Mouse (Mus musculus) heart, adult 2 months (tissue): Measurements from ENCODE around the gene Ovca2.

Experiments
- CTCF ChIP-seq: fragments of 200-600 bp; IDR thresholded peaks from 2 replicates; pipeline ENCODE4 v1.8.1; 2022; ENCODE audit warnings: antibody characterized with exemption, mild to moderate bottlenecking, moderate library complexity
- EP300 ChIP-seq: fragments of 200-500 bp; IDR thresholded peaks from 2 replicates; pipeline ENCODE4 v1.6.1; 2011; ENCODE audit warnings: low read depth, low read length, control low read depth; ENCODE audit not compliant: insufficient read depth
- POLR2A ChIP-seq: fragments of 200-500 bp; IDR thresholded peaks from 2 replicates; pipeline ENCODE4 v1.6.1; 2011; ENCODE audit warnings: mild to moderate bottlenecking, low read depth, low read length, control low read depth; ENCODE audit not compliant: insufficient read depth

DNA sequence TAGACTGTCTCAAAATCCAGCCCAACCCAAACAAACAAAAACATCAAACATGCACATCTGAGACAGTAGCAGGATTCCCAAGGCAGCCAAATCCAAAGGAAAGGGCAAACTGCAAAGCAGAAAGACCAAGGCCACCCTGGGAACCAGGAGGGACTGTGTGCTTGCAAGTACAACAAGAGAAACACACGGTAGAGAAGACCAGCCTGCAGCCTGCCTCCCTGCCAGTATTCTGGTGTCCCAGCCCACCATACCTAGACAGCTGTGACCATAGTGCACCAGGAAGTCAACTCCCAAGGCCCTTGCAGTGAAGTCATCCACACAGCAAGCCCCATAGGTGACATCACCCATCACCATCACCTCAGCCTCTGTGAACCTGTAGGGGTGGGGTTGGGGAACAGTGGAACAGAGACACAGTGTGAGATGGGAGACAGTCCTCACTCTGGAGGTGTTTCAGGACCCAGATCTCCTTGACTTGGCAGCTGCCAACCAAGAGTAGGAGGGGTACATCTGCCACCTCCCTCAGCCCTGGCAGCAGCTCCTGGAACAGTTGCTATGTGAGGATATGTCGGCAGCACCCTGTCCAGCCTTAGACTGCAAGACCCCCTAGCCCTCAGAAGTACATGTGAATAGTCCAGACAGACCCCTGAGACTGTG is 5.4 kb upstream of the Ovca2 start:
- no peak for TF ChIP-seq CTCF
- no peak for TF ChIP-seq EP300
- no peak for TF ChIP-seq POLR2A
